Mouse (Mus musculus) fat pad, adult 2 months (tissue): ENCODE measurements around the gene Shd.
A peak's percentile ranks its signal among the peaks of the same experiment; 100 is the strongest.

Experiments used
- DNase-seq: peaks from one replicate; pipeline ENCODE4 v3.0.0-alpha.2; 2011; ENCODE audit warnings: low read depth, low spot score; ENCODE audit errors: extremely low read depth

The Shd gene

GRCm38 (mm10) chr17:55958918-55959728 lies 11.1 kb upstream of the Shd start, which contains the start of gene Yju2:
Gene Yju2 (plus strand): TSS chr17:55959099.
- peak; percentile 67 for DNase-seq

GRCm38 (mm10) chr17:55959946-55960740 lies 10.1 kb upstream of the Shd start:
- no peak for DNase-seq

- no peak for DNase-seq
Measured at GRCm38 (mm10) chr17:55960791-55961190, 9.5 kb upstream of the Shd start.

GRCm38 (mm10) chr17:55961631-55962030 lies 8.6 kb upstream of the Shd start:
- DNase-seq: no peak

GRCm38 (mm10) chr17:55963171-55963570 lies 7.1 kb upstream of the Shd start:
- DNase-seq: no peak

GRCm38 (mm10) chr17:55964496-55964895 lies 5.8 kb upstream of the Shd start:
- no peak for DNase-seq

- no peak for DNase-seq
Measured at GRCm38 (mm10) chr17:55964996-55965395, 5.3 kb upstream of the Shd start.

- no peak for DNase-seq
Measured at GRCm38 (mm10) chr17:55967186-55967585, 3.1 kb upstream of the Shd start.

GRCm38 (mm10) chr17:55968210-55968609 lies 2.1 kb upstream of the Shd start:
- no peak for DNase-seq

GRCm38 (mm10) chr17:55969560-55969959 lies 707 bp upstream of the Shd start:
- no peak for DNase-seq

GRCm38 (mm10) chr17:55971453-55971852 lies 1.2 kb downstream of the Shd start:
- DNase-seq: no peak

- no peak for DNase-seq
Measured at GRCm38 (mm10) chr17:55976255-55976862, 6.1 kb downstream of the Shd start.

- no peak for DNase-seq
Measured at GRCm38 (mm10) chr17:55977301-55977700, 7.0 kb downstream of the Shd start.

GRCm38 (mm10) chr17:55986030-55986961 lies 16.0 kb downstream of the Shd start, which contains the start of gene Fsd1:
Gene Fsd1 (plus strand): TSS chr17:55986509.
- DNase-seq: no peak

- DNase-seq: no peak
Measured at GRCm38 (mm10) chr17:55990278-55990898, 20.1 kb downstream of the Shd start.

- DNase-seq: no peak
Measured at GRCm38 (mm10) chr17:55996007-55996406, 25.7 kb downstream of the Shd start.

- no peak for DNase-seq
Measured at GRCm38 (mm10) chr17:55999794-56000499, 29.7 kb downstream of the Shd start.

- DNase-seq: no peak
Measured at GRCm38 (mm10) chr17:56003000-56003399, 32.7 kb downstream of the Shd start.

GRCm38 (mm10) chr17:56005415-56006061 lies 35.3 kb downstream of the Shd start, which contains the start of the genes Stap2 and Mpnd:
Gene Stap2 (minus strand): TSS chr17:56005584.
Gene Mpnd (plus strand): TSS chr17:56005711.
- DNase-seq: peak; percentile 47
